Mouse (Mus musculus) neural tube, embryonic 10.5 days (tissue): ENCODE results near the gene Ccdc62.
A peak's percentile ranks its signal among the peaks of the same experiment; 100 is the strongest.

ENCODE experiments used
- DNase-seq: peaks from one replicate; pipeline ENCODE4 v3.0.0-alpha.2; 2017; ENCODE audit warnings: low spot score; ENCODE audit errors: extremely low spot score

Gene Ccdc62

GRCm38 (mm10) chr5:123930508-123930989 lies at the start of gene Ccdc62:
Gene Ccdc62 (plus strand): TSS chr5:123930679.
- peak; percentile 93 for DNase-seq

GRCm38 (mm10) chr5:123880778-123881177 lies 49.7 kb upstream of the Ccdc62 start:
- DNase-seq: no peak

GRCm38 (mm10) chr5:123883891-123884290 lies 46.6 kb upstream of the Ccdc62 start:
- no peak for DNase-seq

GRCm38 (mm10) chr5:123884332-123884731 lies 46.1 kb upstream of the Ccdc62 start:
- DNase-seq: no peak

GRCm38 (mm10) chr5:123886365-123886764 lies 44.1 kb upstream of the Ccdc62 start:
- no peak for DNase-seq

- no peak for DNase-seq
Observed at GRCm38 (mm10) chr5:123890312-123890711, 40.2 kb upstream of the Ccdc62 start.

GRCm38 (mm10) chr5:123890987-123891386 lies 39.5 kb upstream of the Ccdc62 start:
- no peak for DNase-seq

GRCm38 (mm10) chr5:123891669-123892068 lies 38.8 kb upstream of the Ccdc62 start:
- DNase-seq: no peak

GRCm38 (mm10) chr5:123893520-123893919 lies 37.0 kb upstream of the Ccdc62 start:
- DNase-seq: no peak

- no peak for DNase-seq
Observed at GRCm38 (mm10) chr5:123896395-123896794, 34.1 kb upstream of the Ccdc62 start.

GRCm38 (mm10) chr5:123897352-123897751 lies 33.1 kb upstream of the Ccdc62 start:
- no peak for DNase-seq

GRCm38 (mm10) chr5:123904059-123904672 lies 26.3 kb upstream of the Ccdc62 start:
- no peak for DNase-seq

GRCm38 (mm10) chr5:123906146-123906975 lies 24.1 kb upstream of the Ccdc62 start:
- no peak for DNase-seq

- peak; percentile 100 for DNase-seq
Observed at GRCm38 (mm10) chr5:123906976-123907630, 23.4 kb upstream of the Ccdc62 start, which contains the start of gene Denr. Gene Denr (plus strand): TSS chr5:123907175.

- no peak for DNase-seq
Observed at GRCm38 (mm10) chr5:123907631-123907977, 22.9 kb upstream of the Ccdc62 start.

GRCm38 (mm10) chr5:123914852-123915251 lies 15.6 kb upstream of the Ccdc62 start:
- DNase-seq: no peak

- no peak for DNase-seq
Observed at GRCm38 (mm10) chr5:123922112-123922511, 8.4 kb upstream of the Ccdc62 start.

- DNase-seq: no peak
Observed at GRCm38 (mm10) chr5:123927118-123927517, 3.4 kb upstream of the Ccdc62 start, which contains the start of gene Gm43518. Gene Gm43518 (plus strand): TSS chr5:123927418.

- DNase-seq: no peak
Observed at GRCm38 (mm10) chr5:123931131-123931530, 652 bp downstream of the Ccdc62 start.

- no peak for DNase-seq
Observed at GRCm38 (mm10) chr5:123932927-123933326, 2.4 kb downstream of the Ccdc62 start.

- DNase-seq: no peak
Observed at GRCm38 (mm10) chr5:123933556-123933955, 3.1 kb downstream of the Ccdc62 start.
